Mouse (Mus musculus) layer of hippocampus, adult 9-10 months (tissue): ENCODE measurements around the gene Fblim1.
"Not testable (repeated sequence)": the region's sequence is repeated elsewhere in the genome, so short reads cannot be mapped to it uniquely, and the experiment has no call there.

Experiments used
- DNase-seq: peaks from one replicate; pipeline ENCODE4 v3.0.0; 2022; ENCODE audit warnings: low spot score

The Fblim1 gene

DNA sequence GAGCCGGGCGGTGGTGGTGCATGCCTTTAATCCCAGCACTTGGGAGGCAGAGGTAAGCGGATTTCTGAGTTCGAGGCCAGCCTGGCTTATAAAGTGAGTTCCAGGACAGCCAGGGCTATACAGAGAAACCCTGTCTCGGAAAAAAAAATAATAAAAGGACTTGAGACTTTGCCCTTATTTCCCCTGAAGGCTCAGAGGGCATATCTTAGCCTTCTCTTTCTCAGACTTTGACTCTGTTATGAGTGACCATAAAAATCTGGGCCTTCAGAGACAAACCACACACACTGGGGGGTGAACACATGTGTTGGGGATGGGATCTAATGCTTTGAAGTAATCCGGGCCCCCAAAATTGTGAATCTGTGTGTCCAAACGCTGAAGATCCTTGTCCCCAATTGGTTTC lies 38.7 kb downstream of the Fblim1 start:
- not testable (repeated sequence) for DNase-seq

- no peak for DNase-seq
These were observed 39.7 kb downstream of the Fblim1 start for GRCm38 (mm10) chr4:141566187-141566586.

GRCm38 (mm10) chr4:141565325-141565724 lies 40.6 kb downstream of the Fblim1 start:
- no peak for DNase-seq

DNA sequence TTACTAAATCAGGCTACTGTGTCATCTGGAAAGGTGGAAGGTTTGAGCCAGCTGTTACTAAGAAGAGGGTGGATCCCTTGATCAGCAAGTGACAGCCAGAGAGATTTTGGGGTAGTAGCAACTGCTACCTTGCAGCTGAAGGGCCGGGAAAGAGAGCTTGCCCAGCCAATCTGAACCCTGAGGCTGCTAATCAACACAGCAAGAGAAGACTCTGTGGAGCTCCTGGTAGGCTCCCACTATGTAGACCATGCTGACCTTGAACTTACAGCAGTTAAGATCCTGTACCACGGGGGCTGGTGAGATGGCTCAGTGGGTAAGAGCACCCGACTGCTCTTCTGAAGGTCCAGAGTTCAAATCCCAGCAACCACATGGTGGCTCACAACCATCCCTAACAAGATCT lies 41.2 kb downstream of the Fblim1 start:
- no peak for DNase-seq

DNA sequence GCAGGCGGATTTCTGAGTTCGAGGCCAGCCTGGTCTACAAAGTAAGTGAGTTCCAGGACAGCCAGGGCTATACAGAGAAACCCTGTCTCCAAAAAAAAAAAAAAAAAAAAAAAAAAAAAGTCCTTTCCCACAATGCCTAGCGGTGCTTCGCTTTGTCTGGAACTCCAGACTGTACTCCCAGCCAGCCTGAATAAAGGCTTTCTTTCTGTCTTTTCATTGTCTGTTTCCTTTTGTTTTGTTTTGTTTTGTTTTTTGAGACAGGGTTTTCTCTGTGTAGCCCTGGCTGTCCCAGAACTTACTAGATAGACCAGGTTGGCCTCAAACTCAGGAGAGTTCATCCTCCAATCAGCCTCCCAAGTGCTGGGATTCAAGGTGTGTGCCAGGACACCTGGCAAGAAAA lies 41.7 kb downstream of the Fblim1 start:
- no peak for DNase-seq

DNA sequence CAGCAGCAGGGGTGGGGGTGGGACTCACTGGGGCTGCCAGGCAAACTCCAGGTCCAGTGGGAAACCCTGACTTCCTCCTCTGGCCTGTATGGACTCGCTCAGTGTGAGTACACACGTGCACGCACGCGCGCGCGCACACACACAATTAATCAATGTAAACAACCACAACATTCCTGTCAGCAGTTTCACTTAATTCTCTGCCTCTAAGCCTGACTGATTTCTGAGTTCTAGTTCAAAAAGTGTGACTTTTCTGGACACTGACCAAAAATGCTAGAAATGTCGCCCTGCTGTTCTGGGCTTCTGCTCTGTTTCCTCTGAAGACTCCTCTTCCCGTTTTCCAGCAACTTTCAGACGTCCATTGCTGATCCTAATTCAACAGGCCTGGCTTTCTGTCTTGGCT lies 43.6 kb downstream of the Fblim1 start:
- DNase-seq: no peak

- DNase-seq: not testable (repeated sequence)
These were observed 44.5 kb downstream of the Fblim1 start for GRCm38 (mm10) chr4:141561331-141561919.

GRCm38 (mm10) chr4:141559898-141560263 lies 46.0 kb downstream of the Fblim1 start:
- peak; percentile 46 for DNase-seq

- DNase-seq: peak; percentile 48
These were observed 46.6 kb downstream of the Fblim1 start for GRCm38 (mm10) chr4:141559131-141559897.

DNA sequence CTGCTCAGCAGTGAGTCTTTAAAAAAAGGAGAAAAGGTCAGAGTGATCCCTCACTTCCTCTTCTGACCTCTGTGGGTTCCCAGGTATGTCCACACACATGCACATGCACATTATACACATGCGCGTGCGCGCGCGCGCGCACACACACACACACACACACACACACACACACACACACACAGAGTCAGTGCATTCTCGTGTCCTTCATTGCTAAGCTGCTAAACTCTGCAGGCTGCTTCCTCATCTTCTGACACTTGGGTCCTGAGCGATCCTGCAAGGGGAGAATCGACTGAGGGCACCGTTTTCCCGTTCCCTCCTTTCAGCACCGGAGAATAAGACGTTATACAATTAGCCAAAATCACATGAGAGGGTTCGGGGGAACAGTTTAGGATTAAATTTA lies 47.2 kb downstream of the Fblim1 start:
- no peak for DNase-seq

DNA sequence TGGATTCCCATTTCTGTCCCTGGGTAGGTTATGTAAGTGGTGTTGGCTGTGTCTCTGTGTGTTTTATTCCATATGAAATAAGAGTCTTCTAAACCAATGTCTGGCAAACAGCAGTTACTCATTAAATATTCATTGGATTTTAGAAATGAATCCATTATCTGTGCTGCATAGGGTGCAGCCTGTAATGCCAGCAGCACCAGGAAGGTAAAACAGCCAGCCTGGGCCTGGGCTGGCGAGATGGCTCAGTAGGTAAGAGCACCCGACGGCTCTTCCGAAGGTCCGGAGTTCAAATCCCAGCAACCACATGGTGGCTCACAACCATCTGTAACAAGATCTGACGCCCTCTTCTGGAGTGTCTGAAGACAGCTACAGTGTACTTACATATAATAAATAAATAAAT lies 49.7 kb downstream of the Fblim1 start:
- not testable (repeated sequence) for DNase-seq

DNA sequence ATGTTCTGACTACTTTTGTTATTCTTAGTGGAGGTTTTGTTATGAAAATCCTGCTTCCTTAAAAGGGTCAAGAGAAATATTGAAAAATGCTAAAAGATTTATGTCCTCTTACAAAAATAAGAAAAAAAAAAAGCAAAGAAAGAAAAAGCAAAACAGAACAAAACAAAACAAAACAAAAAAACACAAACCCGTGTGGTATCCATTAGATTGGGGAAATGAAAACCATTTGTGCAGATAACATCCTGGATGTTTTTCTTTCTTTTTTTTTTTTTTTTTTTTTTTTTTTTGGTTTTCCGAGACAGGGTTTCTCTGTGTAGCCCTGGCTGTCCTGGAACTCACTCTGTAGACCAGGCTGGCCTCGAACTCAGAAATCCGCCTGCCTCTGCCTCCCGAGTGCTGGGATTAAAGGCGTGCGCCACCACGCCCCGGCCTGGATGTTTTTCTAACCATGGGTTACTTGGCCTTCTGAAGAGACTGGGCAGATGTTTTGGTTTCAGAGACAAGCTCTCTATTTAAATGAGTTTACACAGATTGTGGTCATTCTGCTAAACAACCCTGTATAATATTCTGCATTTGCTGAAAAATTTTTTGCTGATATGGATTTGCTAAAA lies 51.5 kb downstream of the Fblim1 start:
- DNase-seq: not testable (repeated sequence)

GRCm38 (mm10) chr4:141552484-141552883 lies 53.4 kb downstream of the Fblim1 start:
- DNase-seq: no peak

- no peak for DNase-seq
These were observed 58.6 kb downstream of the Fblim1 start for GRCm38 (mm10) chr4:141547299-141547698.

- peak; percentile 61 for DNase-seq
These were observed 59.3 kb downstream of the Fblim1 start for GRCm38 (mm10) chr4:141546334-141547200.

DNA sequence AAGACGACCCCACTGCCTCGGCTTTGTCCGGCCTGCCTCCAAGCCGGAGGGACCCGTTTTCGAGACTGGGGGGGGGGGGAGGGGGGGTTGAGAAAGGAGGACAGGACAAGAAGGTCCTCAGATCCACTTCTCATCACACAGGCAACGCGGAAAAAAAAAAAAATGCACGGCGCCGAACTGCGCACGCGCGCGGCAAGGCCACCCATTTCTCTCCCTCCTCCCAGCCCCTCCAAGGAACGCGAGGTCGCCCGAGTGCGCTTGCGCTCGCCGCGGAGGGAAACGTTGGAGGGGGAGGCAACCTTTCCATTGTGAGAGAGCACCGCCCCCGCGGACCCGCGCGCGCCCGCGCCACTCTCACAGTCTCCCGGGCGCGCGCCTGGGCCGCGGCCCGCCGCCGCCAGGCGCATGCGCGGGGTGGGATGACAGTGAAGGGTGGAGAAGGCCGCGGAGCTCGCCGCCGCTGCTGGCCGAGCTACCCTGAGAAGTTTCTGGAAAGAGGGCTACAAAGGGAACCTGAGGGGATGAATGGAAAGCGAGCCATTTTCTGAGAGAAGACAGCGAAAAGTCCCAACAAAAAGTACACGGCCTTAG lies 60.1 kb downstream of the Fblim1 start:
- DNase-seq: peak; percentile 95

GRCm38 (mm10) chr4:141545071-141545742 lies 60.7 kb downstream of the Fblim1 start:
- no peak for DNase-seq

- DNase-seq: no peak
These were observed 61.4 kb downstream of the Fblim1 start for GRCm38 (mm10) chr4:141544536-141544935.

DNA sequence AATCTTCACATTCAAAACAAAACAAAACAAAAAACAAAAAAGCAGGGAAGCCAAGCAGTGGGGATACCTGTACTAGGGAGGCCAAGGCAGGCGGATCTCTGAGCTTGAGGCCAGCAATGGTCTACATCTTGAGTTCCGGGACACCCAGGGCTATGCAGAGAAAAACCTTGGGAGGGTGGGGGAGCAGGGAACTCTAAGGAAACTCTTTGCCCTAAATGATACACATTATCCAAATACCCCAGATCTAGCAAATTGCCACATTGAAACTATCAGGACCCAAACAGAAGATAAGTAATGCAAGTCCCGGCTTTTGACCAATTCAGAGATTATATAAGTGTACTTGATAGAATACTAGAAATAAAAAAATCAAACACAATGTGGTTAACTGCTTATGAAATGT lies 62.3 kb downstream of the Fblim1 start:
- no peak for DNase-seq

DNA sequence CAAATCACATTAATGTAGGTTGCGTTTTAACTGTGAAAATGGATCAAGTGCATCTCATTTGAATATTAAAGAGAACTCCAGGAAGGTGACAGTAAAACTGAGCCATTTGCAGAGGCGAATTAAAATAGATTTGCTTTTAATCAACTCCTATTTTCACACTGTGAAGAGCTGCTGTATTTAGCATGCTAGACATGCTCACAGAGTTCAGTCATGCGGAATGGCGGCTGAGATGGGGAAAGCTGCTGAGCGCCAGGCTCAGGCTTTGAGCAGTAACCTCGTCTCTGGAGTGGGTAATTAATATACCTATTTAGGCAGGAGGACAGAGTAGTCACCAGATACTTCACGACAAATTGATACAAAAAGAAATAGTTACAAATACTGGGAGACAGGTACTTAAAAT lies 64.0 kb downstream of the Fblim1 start:
- DNase-seq: no peak

DNA sequence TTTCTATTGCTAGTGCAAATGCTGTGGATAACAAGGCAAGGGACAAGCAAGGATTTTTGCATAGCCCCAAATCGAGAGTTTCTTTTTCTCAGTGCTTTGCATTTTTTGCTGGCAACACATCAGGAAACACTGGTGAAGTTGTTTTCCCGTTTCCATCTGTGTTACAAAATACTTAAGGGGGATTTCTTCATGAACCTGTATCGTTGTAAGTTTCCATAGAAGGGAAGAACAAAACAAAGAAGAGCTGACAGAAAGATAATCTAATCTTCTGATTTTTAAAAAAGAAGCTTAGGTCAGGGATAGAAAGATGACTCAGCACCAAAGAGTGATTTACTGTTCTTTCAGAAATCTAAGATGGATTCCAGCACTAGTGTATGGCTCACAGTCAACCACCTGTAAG lies 65.1 kb downstream of the Fblim1 start:
- no peak for DNase-seq
